8 mouse cellular contexts compared by ENCODE assay signal in the genomic region with DNA sequence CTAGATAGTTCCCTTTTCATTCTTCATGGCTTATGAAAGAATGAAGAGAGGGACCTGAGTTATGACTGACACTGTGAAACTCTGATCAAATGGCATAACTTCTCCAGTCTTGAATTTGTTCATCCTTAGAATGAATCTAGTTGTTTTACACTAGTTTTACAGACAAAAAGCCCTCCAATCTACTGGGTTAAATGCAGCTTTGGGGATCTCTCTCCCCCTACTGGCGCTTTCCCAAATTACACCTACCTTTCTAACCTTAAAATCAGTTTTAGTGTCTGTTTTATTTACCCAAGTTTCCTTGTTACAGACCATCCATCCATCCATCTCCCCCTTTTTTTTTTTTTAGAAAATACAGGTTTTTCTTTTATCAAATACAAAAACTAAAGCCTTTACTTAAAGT. TPM values are rescaled to one million over a fixed set of nuclear protein-coding genes. Genes with fewer than 3 reads are reported as not detected.
DNase-seq lines count a peak whose midpoint lies in the region; ATAC-seq and TF ChIP-seq lines count a peak whose summit lies in the region.
"Had no signal": no experiment of that assay in that cellular context is flagged by ENCODE, and none has a peak within 500 bp of the region (broad histone marks: within the 10 kb centered on the region; RNA-seq: fewer than 3 reads in every experiment).

No protein-coding gene starts in this region.

- H3K4me1 ChIP-seq in kidney, embryonic 15.5 days = no peaks in the 10 kb centered on the region
- H3K4me1 ChIP-seq in CH12.LX (ENCODE audit: control insufficient read depth in 1 of 2, insufficient read depth in 2 of 2) = peaks cover 0 to 1% of the 10 kb centered on the region in 2 experiments; a peak in 1 of 4 replicates
- no peaks in the 10 kb centered on the region for H3K4me1 ChIP-seq in liver, embryonic 14.5 days (replicated peaks; ENCODE audit: control insufficient read depth in 2 of 2, insufficient read depth in 2 of 2, low read length in 1 of 2)
- H3K4me1 ChIP-seq: midbrain, embryonic 12.5 days had no signal

- POLR2A ChIA-PET in Patski (lab: Charles Lee) = no interaction called here

- H3K4me3 ChIP-seq in kidney, embryonic 15.5 days (replicated peaks) = no peak overlapping the region
- no peak overlapping the region for H3K4me3 ChIP-seq in CH12.LX (replicated peaks in 1 of 3; ENCODE audit: low read depth in 2 of 3, low read length in 2 of 3, poor library complexity in 1 of 3)
- H3K4me3 ChIP-seq in liver, embryonic 14.5 days (ENCODE audit: insufficient read depth in 1 of 2, low read depth in 2 of 2, low read length in 2 of 2) = no peak overlapping the region
- H3K4me3 ChIP-seq: midbrain, embryonic 12.5 days had no signal

- H3K36me3 ChIP-seq in kidney, embryonic 15.5 days = peaks cover 6% of the 10 kb centered on the region; the same call in 1 of the 2 replicates
- peaks cover 0 to 11% of the 10 kb centered on the region in 2 experiments for H3K36me3 ChIP-seq in CH12.LX (replicated peaks in 1 of 2; ENCODE audit: control insufficient read depth in 1 of 2, insufficient read depth in 1 of 2, low read length in 1 of 2)
- H3K36me3 ChIP-seq in liver, embryonic 14.5 days (replicated peaks; ENCODE audit: control insufficient read depth, insufficient read depth, low read depth) = no peaks in the 10 kb centered on the region

- CTCF ChIA-PET in Patski (lab: Charles Lee) = interaction anchor here (0.8 to 2.4 kb wide), 10 partner anchors 46 to 227 kb away, joined by 3 to 22 read pairs (median 3); a partner anchor contains a TSS

- TF ChIP-seq CTCF in CH12.LX (conservative IDR thresholded peaks at IDR 0.05 in 1 of 2, IDR thresholded peaks at IDR 0.05 in 1 of 2; ENCODE audit: low read depth in 2 of 2, low read length in 2 of 2) (peak; percentile 57 to 73; a peak in 3 of 4 replicates), Patski (IDR thresholded peaks at IDR 0.05) (peak; percentile 64)
- peak; percentile 54; the same call in 1 of the 2 replicates for TF ChIP-seq CTCF in liver, embryonic 14.5 days (IDR thresholded peaks at IDR 0.05; ENCODE audit: low read depth)

- TF ChIP-seq EP300 in CH12.LX (IDR thresholded peaks at IDR 0.05; ENCODE audit: low read length) = no peak
- TF ChIP-seq EP300 in liver, embryonic 14.5 days (IDR thresholded peaks at IDR 0.05; ENCODE audit: low read depth) = no peak

- ATAC-seq in kidney, embryonic 15.5 days (replicated peaks; ENCODE audit: low FRiP score) = no peak
- ATAC-seq in Patski = no peak
- peak; percentile 73 for ATAC-seq in frontal cortex, adult (ENCODE audit: low TSS enrichment)
- ATAC-seq in liver, embryonic 14.5 days (ENCODE audit: insufficient read depth) = no peak

- H3K4me2 ChIP-seq in kidney, embryonic 15.5 days = no peak overlapping the region
- no peak overlapping the region for H3K4me2 ChIP-seq in CH12.LX (ENCODE audit: insufficient read depth, low read depth, poor library complexity, severe bottlenecking)
- no peak overlapping the region for H3K4me2 ChIP-seq in liver, embryonic 14.5 days (ENCODE audit: low read depth)
- H3K4me2 ChIP-seq: midbrain, embryonic 12.5 days had no signal

- DNase-seq in kidney, adult 8-10 months = peak; percentile 27 to 52
- DNase-seq in CH12.LX (ENCODE audit: extremely low read depth) (peak; percentile 44), Patski (ENCODE audit: low read depth, low spot score) (peak; percentile 6)
- DNase-seq in liver, embryonic 14.5 days (ENCODE audit: low read depth in 3 of 3, low spot score in 3 of 3) = peak in 2 of 3 experiments; percentile 9 to 13
- peak; percentile 8 for DNase-seq in thymus, postnatal 25 days

- dilution Hi-C loops in CH12.LX (cut with MboI; ENCODE audit: extremely low pct_ligation_motif_present, extremely low pct_unique_long_range_greater_than_20kb, low sequenced_read_pairs) = no loop called here

- no peak overlapping the region for H3K9ac ChIP-seq in kidney, embryonic 15.5 days
- H3K9ac ChIP-seq in CH12.LX (ENCODE audit: insufficient read depth, low read depth) = no peak overlapping the region
- no peak overlapping the region for H3K9ac ChIP-seq in liver, embryonic 14.5 days (replicated peaks)
- H3K9ac ChIP-seq: midbrain, embryonic 12.5 days had no signal

- TF ChIP-seq RAD21 in CH12.LX (IDR thresholded peaks at IDR 0.05; ENCODE audit: low read depth, low read length) = peak; percentile 64

- H3K27ac ChIP-seq in kidney, embryonic 15.5 days = no peak overlapping the region
- no peak overlapping the region for H3K27ac ChIP-seq in CH12.LX (ENCODE audit: insufficient read depth, low read depth)
- H3K27ac ChIP-seq in liver, embryonic 14.5 days = no peak overlapping the region
- H3K27ac ChIP-seq: midbrain, embryonic 12.5 days had no signal

- WGBS in kidney, embryonic 15.5 days = 0% methylated on average over 1 of the region's 1 CpGs
- 2% methylated on average over 1 of the region's 1 CpGs for WGBS in liver, embryonic 14.5 days (ENCODE audit: insufficient replicate concordance)

- no peaks in the 10 kb centered on the region for H3K79me2 ChIP-seq in CH12.LX (replicated peaks; ENCODE audit: control insufficient read depth, extremely low read depth, insufficient read depth, poor library complexity, severe bottlenecking)

- H3K9me3 ChIP-seq in kidney, embryonic 15.5 days (replicated peaks) = no peaks in the 10 kb centered on the region
- H3K9me3 ChIP-seq in CH12.LX (replicated peaks; ENCODE audit: low read length) = peaks cover 3% of the 10 kb centered on the region
- no peaks in the 10 kb centered on the region for H3K9me3 ChIP-seq in liver, embryonic 14.5 days (ENCODE audit: control insufficient read depth, low read length)
- H3K9me3 ChIP-seq: midbrain, embryonic 12.5 days had no signal

- no peaks in the 10 kb centered on the region for H3K27me3 ChIP-seq in kidney, embryonic 15.5 days
- no peaks in the 10 kb centered on the region for H3K27me3 ChIP-seq in CH12.LX (replicated peaks)
- H3K27me3 ChIP-seq in Patski = no peaks in the 10 kb centered on the region
- no peaks in the 10 kb centered on the region for H3K27me3 ChIP-seq in liver, embryonic 14.5 days (ENCODE audit: control insufficient read depth, insufficient read depth, low read length)
- H3K27me3 ChIP-seq: midbrain, embryonic 12.5 days had no signal

- in situ Hi-C loops in CH12.LX (cut with MboI; ENCODE audit: low pct_ligation_motif_present, low pct_unique_long_range_greater_than_20kb, low sequenced_read_pairs) (no loop called here), Patski (cut with MboI; ENCODE audit: low pct_unique_long_range_greater_than_20kb) (loop anchor here (5.0 kb wide), 1 partner anchor 104 kb away; no protein-coding TSS in a partner anchor)

- no peak for TF ChIP-seq POLR2A in CH12.LX (IDR thresholded peaks at IDR 0.05; ENCODE audit: low read depth, low read length)

TF ChIP-seq in CH12.LX, 34 proteins besides CTCF, POLR2A, EP300 and RAD21:
- no peak for TF ChIP-seq MAZ (IDR thresholded peaks at IDR 0.05; ENCODE audit: low read depth, low read length)
- no peak for TF ChIP-seq JUN (IDR thresholded peaks at IDR 0.05; ENCODE audit: insufficient read depth, low read depth, low read length)
- TF ChIP-seq SMC3 (IDR thresholded peaks at IDR 0.05; ENCODE audit: low read depth, low read length) = peak; percentile 68
- no peak for TF ChIP-seq USF1 (IDR thresholded peaks at IDR 0.05; ENCODE audit: low read depth, low read length)

RNA-seq across cellular contexts. Expression of a gene that starts 27.6 kb away (rescaled TPM):
- not detected in 2 replicates for polyA plus RNA-seq in kidney, embryonic 15.5 days (2015; fragmentation: Nextera tagmentation; extraction: Ambion mirVana)
- total RNA-seq in CH12.LX (2012; rRNA removed) (not detected in 2 replicates), CH12.LX (2014; rRNA removed) (not detected in 2 replicates)
- polyA plus RNA-seq in CH12.LX (2012; ENCODE audit: insufficient read length, low read depth) (not detected in 2 replicates), Patski (2021) (not detected)
- not detected in 2 replicates for polyA plus RNA-seq in liver, embryonic 14.5 days (2012; rRNA removed)
- polyA plus RNA-seq in liver, embryonic 14.5 days (2014; fragmentation: Nextera tagmentation; extraction: Ambion mirVana) = not detected in 2 replicates
- polyA plus RNA-seq: midbrain, embryonic 12.5 days had no signal

RNA-seq across cellular contexts. Expression of a gene that starts 50.9 kb away (rescaled TPM):
- 22.5 TPM in 2 replicates for polyA plus RNA-seq in kidney, embryonic 15.5 days (2015; fragmentation: Nextera tagmentation; extraction: Ambion mirVana)
- 9.8 and 10.4 TPM in 2 replicates for total RNA-seq in CH12.LX (2012; rRNA removed)
- 13.1 and 13.3 TPM in 2 replicates for total RNA-seq in CH12.LX (2014; rRNA removed)
- polyA plus RNA-seq in CH12.LX (2012; ENCODE audit: insufficient read length, low read depth) = 16.6 and 17.6 TPM in 2 replicates
- polyA plus RNA-seq in Patski (2021) = 26.2 TPM
- polyA plus RNA-seq in liver, embryonic 14.5 days (2012; rRNA removed) = 1.8 and 3.0 TPM in 2 replicates
- polyA plus RNA-seq in liver, embryonic 14.5 days (2014; fragmentation: Nextera tagmentation; extraction: Ambion mirVana) = 2.8 and 4.0 TPM in 2 replicates

RNA-seq across cellular contexts. Expression of a gene that starts 57.8 kb away (rescaled TPM):
- polyA plus RNA-seq in kidney, embryonic 15.5 days (2015; fragmentation: Nextera tagmentation; extraction: Ambion mirVana) = not detected in 2 replicates
- not detected in 2 replicates for total RNA-seq in CH12.LX (2012; rRNA removed)
- total RNA-seq in CH12.LX (2014; rRNA removed) = not detected in 2 replicates
- 0.14 TPM in 1 of 2 replicates, not detected in the other for polyA plus RNA-seq in CH12.LX (2012; ENCODE audit: insufficient read length, low read depth)
- not detected for polyA plus RNA-seq in Patski (2021)
- polyA plus RNA-seq in liver, embryonic 14.5 days (2012; rRNA removed) = 0.01 TPM in 1 of 2 replicates, not detected in the other
- polyA plus RNA-seq in liver, embryonic 14.5 days (2014; fragmentation: Nextera tagmentation; extraction: Ambion mirVana) = 0.10 TPM in 1 of 2 replicates, not detected in the other
- polyA plus RNA-seq: midbrain, embryonic 12.5 days had no signal
